Mouse (Mus musculus): ENCODE measurements at regions not wholly inside any gene's neighbourhood (a gene's known extent, or its start where the extent isn't known, plus 50 kb on each side); places are given as distances from the start of the nearest gene placed in this dataset.

- Histone ChIP-seq H3K27me3 (ENCODE audit: control insufficient read depth, insufficient read depth, low read length) (no peaks in the 10 kb centered on the region), H3K4me3 (replicated peaks; ENCODE audit: low read length) (no peak overlapping the region), H3K4me2 (replicated peaks; ENCODE audit: low read depth, low read length, severe bottlenecking) (no peak overlapping the region), H3K4me1 (ENCODE audit: control insufficient read depth, insufficient read depth, low read length) (no peaks in the 10 kb centered on the region), H3K9me3 (ENCODE audit: control insufficient read depth, low read length) (no peaks in the 10 kb centered on the region), H3K36me3 (ENCODE audit: control insufficient read depth, insufficient read depth, low read length) (no peaks in the 10 kb centered on the region), H3K27ac (replicated peaks; ENCODE audit: low read depth, low read length) (no peak overlapping the region), H3K9ac (ENCODE audit: low read depth, low read length, severe bottlenecking) (no peak overlapping the region)
- no peak for ATAC-seq (ENCODE audit: low FRiP score, low read depth)
- 77% methylated on average over 8 of the region's 8 CpGs for WGBS
- DNase-seq (ENCODE audit: low spot score) = no peak
- no peak for TF ChIP-seq POLR2A (IDR thresholded peaks at IDR 0.05; ENCODE audit: borderline replicate concordance, extremely low read depth, insufficient read depth, insufficient read length)
Observed at GRCm38 (mm10) chr9:61145738-61146137, 226.4 kb upstream of the Tle3 start.

- Histone ChIP-seq H3K27me3 (ENCODE audit: control insufficient read depth, insufficient read depth, low read length) (no peaks in the 10 kb centered on the region), H3K9me3 (ENCODE audit: control insufficient read depth, low read length) (no peaks in the 10 kb centered on the region), H3K4me1 (ENCODE audit: control insufficient read depth, insufficient read depth, low read length) (no peaks in the 10 kb centered on the region), H3K4me3 (replicated peaks; ENCODE audit: low read length) (no peak overlapping the region), H3K27ac (replicated peaks; ENCODE audit: low read depth, low read length) (no peak overlapping the region), H3K9ac (ENCODE audit: low read depth, low read length, severe bottlenecking) (no peak overlapping the region), H3K4me2 (replicated peaks; ENCODE audit: low read depth, low read length, severe bottlenecking) (no peak overlapping the region), H3K36me3 (ENCODE audit: control insufficient read depth, insufficient read depth, low read length) (no peaks in the 10 kb centered on the region)
- no peak for TF ChIP-seq POLR2A (IDR thresholded peaks at IDR 0.05; ENCODE audit: borderline replicate concordance, extremely low read depth, insufficient read depth, insufficient read length)
- ATAC-seq (ENCODE audit: low FRiP score, low read depth) (no peak), DNase-seq (ENCODE audit: low spot score) (no peak)
- 77% methylated on average over 4 of the region's 4 CpGs for WGBS
Observed at GRCm38 (mm10) chr9:61151201-61151600, 221.0 kb upstream of the Tle3 start.

GRCm38 (mm10) chr9:61151901-61152337, 220.2 kb upstream of the Tle3 start:
- DNase-seq (ENCODE audit: low spot score) = no peak
- 44% methylated on average over 12 of the region's 12 CpGs for WGBS

GRCm38 (mm10) chr9:61154721-61155120, 217.4 kb upstream of the Tle3 start:
- no peaks in the 10 kb centered on the region for H3K9me3 ChIP-seq (ENCODE audit: control insufficient read depth, low read length)
- no peaks in the 10 kb centered on the region for H3K27me3 ChIP-seq (ENCODE audit: control insufficient read depth, insufficient read depth, low read length)
- H3K4me2 ChIP-seq (replicated peaks; ENCODE audit: low read depth, low read length, severe bottlenecking) = no peak overlapping the region
- H3K4me1 ChIP-seq (ENCODE audit: control insufficient read depth, insufficient read depth, low read length) = peaks cover 12% of the 10 kb centered on the region; the same call in 1 of the 2 replicates
- DNase-seq (ENCODE audit: low spot score) = no peak
- H3K27ac ChIP-seq (replicated peaks; ENCODE audit: low read depth, low read length) = no peak overlapping the region
- WGBS = 47% methylated on average over 6 of the region's 6 CpGs
- no peak for TF ChIP-seq POLR2A (IDR thresholded peaks at IDR 0.05; ENCODE audit: borderline replicate concordance, extremely low read depth, insufficient read depth, insufficient read length)
- ATAC-seq (ENCODE audit: low FRiP score, low read depth) = no peak
- no peak overlapping the region for H3K9ac ChIP-seq (ENCODE audit: low read depth, low read length, severe bottlenecking)
- no peak overlapping the region for H3K4me3 ChIP-seq (replicated peaks; ENCODE audit: low read length)
- H3K36me3 ChIP-seq (ENCODE audit: control insufficient read depth, insufficient read depth, low read length) = no peaks in the 10 kb centered on the region

More at GRCm38 (mm10) chr9:61151901-61152337, 220.2 kb upstream of the Tle3 start:
- H3K4me2 ChIP-seq (replicated peaks; ENCODE audit: low read depth, low read length, severe bottlenecking) = no peak overlapping the region
- no peaks in the 10 kb centered on the region for H3K27me3 ChIP-seq (ENCODE audit: control insufficient read depth, insufficient read depth, low read length)
- H3K36me3 ChIP-seq (ENCODE audit: control insufficient read depth, insufficient read depth, low read length) = no peaks in the 10 kb centered on the region
- H3K9ac ChIP-seq (ENCODE audit: low read depth, low read length, severe bottlenecking) = no peak overlapping the region
- H3K9me3 ChIP-seq (ENCODE audit: control insufficient read depth, low read length) = no peaks in the 10 kb centered on the region
- H3K4me1 ChIP-seq (ENCODE audit: control insufficient read depth, insufficient read depth, low read length) = no peaks in the 10 kb centered on the region
- no peak for ATAC-seq (ENCODE audit: low FRiP score, low read depth)
- no peak for TF ChIP-seq POLR2A (IDR thresholded peaks at IDR 0.05; ENCODE audit: borderline replicate concordance, extremely low read depth, insufficient read depth, insufficient read length)
- no peak overlapping the region for H3K27ac ChIP-seq (replicated peaks; ENCODE audit: low read depth, low read length)
- H3K4me3 ChIP-seq (replicated peaks; ENCODE audit: low read length) = no peak overlapping the region

- Histone ChIP-seq H3K4me3 (replicated peaks; ENCODE audit: low read length) (no peak overlapping the region), H3K36me3 (ENCODE audit: control insufficient read depth, insufficient read depth, low read length) (no peaks in the 10 kb centered on the region), H3K27me3 (ENCODE audit: control insufficient read depth, insufficient read depth, low read length) (no peaks in the 10 kb centered on the region), H3K4me2 (replicated peaks; ENCODE audit: low read depth, low read length, severe bottlenecking) (no peak overlapping the region), H3K9me3 (ENCODE audit: control insufficient read depth, low read length) (no peaks in the 10 kb centered on the region), H3K9ac (ENCODE audit: low read depth, low read length, severe bottlenecking) (no peak overlapping the region), H3K4me1 (ENCODE audit: control insufficient read depth, insufficient read depth, low read length) (peaks cover 12% of the 10 kb centered on the region; the same call in 1 of the 2 replicates), H3K27ac (replicated peaks; ENCODE audit: low read depth, low read length) (no peak overlapping the region)
- WGBS = 47% methylated on average over 14 of the region's 14 CpGs
- no peak for TF ChIP-seq POLR2A (IDR thresholded peaks at IDR 0.05; ENCODE audit: borderline replicate concordance, extremely low read depth, insufficient read depth, insufficient read length)
- DNase-seq (ENCODE audit: low spot score) = no peak
- no peak for ATAC-seq (ENCODE audit: low FRiP score, low read depth)
Observed at GRCm38 (mm10) chr9:61155851-61156250, 216.3 kb upstream of the Tle3 start.
